In the genomic region with DNA sequence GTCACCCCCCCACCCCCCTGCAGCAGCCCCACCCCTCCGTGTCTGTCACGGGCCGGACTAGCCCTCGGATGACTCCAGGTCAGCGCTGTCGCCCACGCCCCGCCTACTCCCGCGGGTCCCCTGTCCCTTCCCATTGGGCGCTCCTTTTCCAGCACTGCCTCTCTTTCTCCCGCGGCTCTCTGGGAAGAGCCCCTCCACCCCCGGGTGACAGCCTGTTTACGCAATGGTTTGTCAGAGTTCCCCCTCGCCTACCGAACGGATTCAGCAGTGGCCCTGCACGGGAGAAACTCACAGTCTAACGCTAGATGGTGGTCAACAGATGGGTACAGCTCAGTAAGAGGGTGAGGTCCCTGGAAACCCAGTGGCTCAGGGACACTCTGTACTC, we compare ENCODE assay signal across 8 mouse cellular contexts. TPM values are rescaled to one million over a fixed set of nuclear protein-coding genes. Genes with fewer than 3 reads are reported as not detected.
DNase-seq lines count a peak whose midpoint lies in the region; ATAC-seq and TF ChIP-seq lines count a peak whose summit lies in the region.

No protein-coding gene starts in this region.

- peak overlapping the region; percentile 81; the same call in 1 of the 2 replicates for H3K27ac ChIP-seq in layer of hippocampus, adult 2 months
- H3K27ac ChIP-seq in forebrain, embryonic 14.5 days (ENCODE audit: low read depth, low read length) = peak overlapping the region; percentile 63; the same call in 1 of the 2 replicates

- peak; percentile 79 for ATAC-seq in forebrain, embryonic 14.5 days
- peak; percentile 63 to 75 for ATAC-seq in hematopoietic stem cell, adult 5-6 weeks (replicated peaks in 1 of 2; ENCODE audit: insufficient read depth in 1 of 2, low FRiP score in 2 of 2, low TSS enrichment in 1 of 2, low read depth in 1 of 2, poor library complexity in 2 of 2, severe bottlenecking in 2 of 2)
- peak; percentile 68 for ATAC-seq in megakaryocyte-erythroid progenitor cell, adult 5-6 weeks (replicated peaks; ENCODE audit: low FRiP score, low TSS enrichment, poor library complexity, severe bottlenecking)

- under 1% methylated on average over 19 of the region's 20 CpGs for WGBS in forebrain, embryonic 14.5 days

- intact Hi-C loops in left cerebral cortex, postnatal 36 days (cut with DNase I) = no loop called here

- DNase-seq in layer of hippocampus, adult 2 months (ENCODE audit: low spot score in 2 of 2) = peak; percentile 36 to 60
- DNase-seq in layer of hippocampus, postnatal 25 days (ENCODE audit: extremely low spot score in 1 of 2, low spot score in 1 of 2) = no peak
- DNase-seq in cerebellum, adult 11-12 months = peak; percentile 86
- peak; percentile 70 for DNase-seq in forebrain, embryonic 14.5 days (ENCODE audit: low spot score)
- peak; percentile 58 to 60 for DNase-seq in left cerebral cortex, postnatal 36 days (ENCODE audit: low spot score in 2 of 2)
- peak; percentile 46 for DNase-seq in spleen, adult 12 weeks (ENCODE audit: low spot score)

- H3K4me3 ChIP-seq in layer of hippocampus, adult 2 months = peak overlapping the region; percentile 79
- H3K4me3 ChIP-seq in forebrain, embryonic 14.5 days (ENCODE audit: low read depth, low read length) = peak overlapping the region; percentile 82

- H3K4me2 ChIP-seq in forebrain, embryonic 14.5 days (ENCODE audit: low read length) = peak overlapping the region; percentile 82

- peaks cover 11% of the 10 kb centered on the region; the same call in 1 of the 2 replicates for H3K4me1 ChIP-seq in forebrain, embryonic 14.5 days (ENCODE audit: control insufficient read depth, insufficient read depth, low read length)

- peak; percentile 33; the same call in 1 of the 2 replicates for TF ChIP-seq CTCF in layer of hippocampus, adult 2 months (conservative IDR thresholded peaks at IDR 0.05)

- H3K27me3 ChIP-seq in forebrain, embryonic 14.5 days (replicated peaks; ENCODE audit: control insufficient read depth, insufficient read depth, low read length) = no peaks in the 10 kb centered on the region

- no peaks in the 10 kb centered on the region for H3K36me3 ChIP-seq in forebrain, embryonic 14.5 days (ENCODE audit: control insufficient read depth, insufficient read depth, low read length)

- H3K9ac ChIP-seq in forebrain, embryonic 14.5 days (ENCODE audit: low read length) = peak overlapping the region; percentile 70

- no peaks in the 10 kb centered on the region for H3K9me3 ChIP-seq in forebrain, embryonic 14.5 days (replicated peaks; ENCODE audit: control insufficient read depth, low read length)

RNA-seq across cellular contexts. Expression of gene Pkmyt1, which starts 0.6 kb away (rescaled TPM):
- total RNA-seq in layer of hippocampus, adult 2 months (2021) = 1 to 10 TPM; 3.4 to 3.5 TPM
- total RNA-seq in layer of hippocampus, postnatal 25 days (2021) = 1 to 10 TPM; 2.7 to 3.7 TPM
- 18.0 and 23.1 TPM in 2 replicates for polyA plus RNA-seq in forebrain, embryonic 14.5 days (2014; fragmentation: Nextera tagmentation; extraction: Ambion mirVana)
- 13.9 and 14.3 TPM in 2 replicates for total RNA-seq in hematopoietic stem cell, adult 5-6 weeks (2017)
- total RNA-seq in left cerebral cortex, postnatal 36 days (2021) = 1 to 10 TPM; 4.1 to 4.7 TPM
- 40.3 and 43.8 TPM in 2 replicates for total RNA-seq in megakaryocyte-erythroid progenitor cell, adult 5-6 weeks (2014; fragmentation: Nextera tagmentation)
- 8.1 and 10.6 TPM in 2 replicates for total RNA-seq in megakaryocyte-erythroid progenitor cell, adult 5-6 weeks (2017)

RNA-seq across cellular contexts. Expression of gene 1520401A03Rik, which starts 4.2 kb away (rescaled TPM):
- total RNA-seq in layer of hippocampus, adult 2 months (2021) = under 1 TPM; 0.25 to 0.64 TPM
- total RNA-seq in layer of hippocampus, postnatal 25 days (2021) = under 1 TPM; 0.17 to 0.61 TPM
- not detected in 2 replicates for polyA plus RNA-seq in forebrain, embryonic 14.5 days (2014; fragmentation: Nextera tagmentation; extraction: Ambion mirVana)
- not detected in 2 replicates for total RNA-seq in hematopoietic stem cell, adult 5-6 weeks (2017)
- total RNA-seq in left cerebral cortex, postnatal 36 days (2021) = under 1 TPM in 1 of 2 experiments, not detected in 1; 0.10 TPM
- total RNA-seq in megakaryocyte-erythroid progenitor cell, adult 5-6 weeks (2014; fragmentation: Nextera tagmentation) = not detected in 2 replicates
- total RNA-seq in megakaryocyte-erythroid progenitor cell, adult 5-6 weeks (2017) = not detected in 2 replicates

RNA-seq across cellular contexts. Expression of gene Paqr4, which starts 13.9 kb away (rescaled TPM):
- total RNA-seq in layer of hippocampus, adult 2 months (2021) = 10 to 100 TPM; 46.2 to 48.3 TPM
- total RNA-seq in layer of hippocampus, postnatal 25 days (2021) = 10 to 100 TPM; 55.1 to 58.7 TPM
- 31.9 and 38.3 TPM in 2 replicates for polyA plus RNA-seq in forebrain, embryonic 14.5 days (2014; fragmentation: Nextera tagmentation; extraction: Ambion mirVana)
- 2.3 and 3.4 TPM in 2 replicates for total RNA-seq in hematopoietic stem cell, adult 5-6 weeks (2017)
- total RNA-seq in left cerebral cortex, postnatal 36 days (2021) = 10 to 100 TPM; 58.7 to 62.9 TPM
- 7.2 and 13.3 TPM in 2 replicates for total RNA-seq in megakaryocyte-erythroid progenitor cell, adult 5-6 weeks (2014; fragmentation: Nextera tagmentation)
- total RNA-seq in megakaryocyte-erythroid progenitor cell, adult 5-6 weeks (2017) = 6.2 and 11.6 TPM in 2 replicates

RNA-seq across cellular contexts. Expression of gene Kremen2, which starts 18.9 kb away (rescaled TPM):
- under 1 TPM; 0.23 to 0.32 TPM for total RNA-seq in layer of hippocampus, adult 2 months (2021)
- under 1 TPM; 0.28 to 0.49 TPM for total RNA-seq in layer of hippocampus, postnatal 25 days (2021)
- polyA plus RNA-seq in forebrain, embryonic 14.5 days (2014; fragmentation: Nextera tagmentation; extraction: Ambion mirVana) = 0.23 and 0.25 TPM in 2 replicates
- total RNA-seq in hematopoietic stem cell, adult 5-6 weeks (2017) = not detected in 2 replicates
- under 1 TPM; 0.48 to 0.81 TPM for total RNA-seq in left cerebral cortex, postnatal 36 days (2021)
- total RNA-seq in megakaryocyte-erythroid progenitor cell, adult 5-6 weeks (2014; fragmentation: Nextera tagmentation) = 0.52 TPM in 1 of 2 replicates, not detected in the other
- total RNA-seq in megakaryocyte-erythroid progenitor cell, adult 5-6 weeks (2017) = not detected in 2 replicates

RNA-seq across cellular contexts. Expression of gene Cldn9, which starts 42.9 kb away (rescaled TPM):
- total RNA-seq in layer of hippocampus, adult 2 months (2021) = under 1 TPM in 1 of 2 experiments, not detected in 1; 0.25 TPM
- not detected for total RNA-seq in layer of hippocampus, postnatal 25 days (2021)
- polyA plus RNA-seq in forebrain, embryonic 14.5 days (2014; fragmentation: Nextera tagmentation; extraction: Ambion mirVana) = 1.6 and 2.3 TPM in 2 replicates
- not detected in 2 replicates for total RNA-seq in hematopoietic stem cell, adult 5-6 weeks (2017)
- under 1 TPM in 1 of 2 experiments, not detected in 1; 0.30 TPM for total RNA-seq in left cerebral cortex, postnatal 36 days (2021)
- total RNA-seq in megakaryocyte-erythroid progenitor cell, adult 5-6 weeks (2014; fragmentation: Nextera tagmentation) = not detected in 2 replicates
- not detected in 2 replicates for total RNA-seq in megakaryocyte-erythroid progenitor cell, adult 5-6 weeks (2017)

Comparison
In these comparisons a context has a peak if more than half of its experiments do, and no peak if none do; other contexts are left out.
1. DNase-seq: peak in layer of hippocampus, adult 2 months (2 of 2), cerebellum, adult 11-12 months (single experiment), forebrain, embryonic 14.5 days (single experiment), left cerebral cortex, postnatal 36 days (2 of 2) and spleen, adult 12 weeks (single experiment); none in layer of hippocampus, postnatal 25 days (0 of 2).
2. Peak in every context shown above with its lines, with median percentiles within 50 percentile points of each other: ATAC-seq.